Mouse (Mus musculus) gastrocnemius, postnatal 10 days (tissue): Measurements from ENCODE around the gene 1700017N19Rik. TPM values are rescaled to one million over a fixed set of nuclear protein-coding genes. Genes with fewer than 3 reads are reported as not detected.
"Not testable (repeated sequence)": the region's sequence is repeated elsewhere in the genome, so short reads cannot be mapped to it uniquely, and the experiment has no call there.

Source experiments
- DNase-seq: peaks from one replicate; pipeline ENCODE4 v3.0.0; 2021; ENCODE audit warnings: mixed read lengths
- long read RNA-seq, 2 experiments: library from polyadenylated mRNA; stranded (forward); transcript quantifications; one replicate each; pipeline ENCODE4 v2.0.0; 2021
- total RNA-seq, 2 experiments: library from RNA; stranded (reverse); gene quantifications; 2 replicates each; pipeline ENCODE4 v1.2.3; 2021

The 1700017N19Rik gene
- not detected for total RNA-seq
- long read RNA-seq, experiment 1, result 0 reads
- long read RNA-seq, experiment 2, result 0 reads

DNA sequence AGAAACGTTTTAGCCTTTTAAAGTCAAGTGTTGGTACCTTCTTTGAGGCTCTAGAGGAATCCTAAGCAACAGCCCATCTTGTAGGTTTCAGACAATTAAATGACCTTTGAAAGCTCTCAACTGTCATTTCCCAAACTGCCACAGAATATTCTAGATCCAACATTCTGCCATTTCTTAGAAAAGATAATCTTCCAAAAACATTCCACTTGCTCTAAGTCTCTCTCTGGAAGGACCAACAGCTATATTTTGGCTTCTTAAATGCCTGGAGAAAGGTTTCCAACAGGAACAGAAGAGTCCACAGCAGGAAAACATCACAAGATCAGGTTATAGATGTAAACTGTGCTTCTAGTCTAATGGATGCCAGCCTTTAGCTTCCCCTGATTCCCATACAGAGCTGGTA, at the start of gene 1700017N19Rik, which contains the start of gene 4930430F08Rik:
1700017N19Rik (plus strand) TSS at position 162 of the 400 bp plus-strand sequence.
4930430F08Rik (minus strand) TSS at position 101 of the 400 bp plus-strand sequence.
- no peak for DNase-seq

DNA sequence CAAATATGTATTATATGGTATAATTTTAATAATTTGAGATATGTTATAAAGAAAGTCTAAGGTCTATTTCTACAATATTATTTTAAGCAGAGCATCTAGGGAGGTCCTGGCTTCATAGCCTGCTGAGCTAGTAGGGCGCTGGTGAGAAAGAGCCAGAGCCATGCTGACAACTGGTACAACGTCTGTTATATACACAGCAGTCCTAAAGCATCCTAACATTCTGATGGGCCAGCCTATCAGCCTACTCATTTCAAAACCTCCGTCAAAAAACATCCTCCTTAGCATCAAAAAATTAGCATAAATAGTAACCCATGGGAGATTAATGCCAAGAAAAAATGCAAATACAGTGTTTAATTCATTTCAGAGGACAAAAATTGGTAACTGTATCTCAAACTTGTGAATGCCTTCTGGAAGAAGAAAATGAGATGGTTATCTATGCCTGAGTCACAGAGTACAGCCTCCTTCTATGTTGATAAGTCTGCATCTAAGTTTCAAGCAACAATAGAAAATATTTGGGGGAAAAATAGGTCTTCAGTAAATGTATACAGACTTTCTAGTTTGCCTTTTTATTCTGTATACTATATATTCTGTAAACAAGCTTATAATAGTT, 33.6 kb upstream of the 1700017N19Rik start:
- no peak for DNase-seq

DNA sequence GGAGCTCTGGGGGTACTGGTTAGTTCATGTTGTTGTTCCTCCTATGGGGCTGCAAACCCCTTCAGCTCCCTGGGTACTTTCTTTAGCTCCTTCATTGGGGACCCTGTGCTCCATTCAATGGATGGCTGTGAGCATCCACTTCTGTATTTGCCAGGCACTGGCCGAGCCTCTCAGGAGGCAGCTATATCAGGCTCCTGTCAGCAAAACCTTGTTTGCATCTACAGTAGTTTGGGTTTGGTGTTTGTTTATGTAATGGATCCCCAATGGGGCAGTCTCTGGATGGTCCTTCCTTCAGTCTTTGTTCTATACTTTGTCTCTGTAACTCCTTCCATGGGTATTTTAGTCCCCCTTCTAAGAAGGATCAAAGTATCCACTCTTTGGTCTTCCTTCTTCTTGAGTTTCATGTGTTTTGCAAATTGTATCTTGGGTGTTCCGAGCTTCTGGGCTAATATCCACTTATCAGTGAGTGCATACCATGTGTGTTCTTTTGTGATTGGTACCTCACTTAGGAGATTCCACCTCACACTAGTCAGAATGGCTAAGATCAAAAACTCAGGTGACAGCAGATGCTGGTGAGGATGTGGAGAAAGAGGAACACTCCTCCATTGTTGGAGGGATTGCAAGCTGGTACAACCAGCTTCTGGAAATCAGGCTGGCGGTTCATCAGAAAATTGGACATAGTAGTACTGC, 29.9 kb upstream of the 1700017N19Rik start:
- DNase-seq, result not testable (repeated sequence)

DNA sequence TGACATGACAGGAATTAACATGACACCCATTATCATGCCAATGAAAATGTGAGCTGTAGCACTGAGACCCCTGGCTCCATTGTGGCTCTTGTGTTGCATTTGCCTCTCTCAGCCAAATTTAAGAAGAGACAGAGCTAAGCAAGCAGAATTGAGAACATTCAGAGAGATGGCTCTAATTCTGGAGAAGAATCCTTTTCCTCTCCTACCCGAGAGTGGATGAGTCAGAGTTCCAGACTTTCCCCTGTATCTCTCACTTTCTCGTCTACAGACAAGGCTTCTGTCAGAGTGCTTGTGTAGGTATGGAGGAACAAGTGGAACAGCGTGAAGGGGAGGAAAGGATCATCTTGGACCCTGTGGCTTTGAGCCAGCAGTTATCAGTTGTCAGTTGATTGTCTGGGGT, 26.2 kb upstream of the 1700017N19Rik start:
- DNase-seq, result no peak

DNA sequence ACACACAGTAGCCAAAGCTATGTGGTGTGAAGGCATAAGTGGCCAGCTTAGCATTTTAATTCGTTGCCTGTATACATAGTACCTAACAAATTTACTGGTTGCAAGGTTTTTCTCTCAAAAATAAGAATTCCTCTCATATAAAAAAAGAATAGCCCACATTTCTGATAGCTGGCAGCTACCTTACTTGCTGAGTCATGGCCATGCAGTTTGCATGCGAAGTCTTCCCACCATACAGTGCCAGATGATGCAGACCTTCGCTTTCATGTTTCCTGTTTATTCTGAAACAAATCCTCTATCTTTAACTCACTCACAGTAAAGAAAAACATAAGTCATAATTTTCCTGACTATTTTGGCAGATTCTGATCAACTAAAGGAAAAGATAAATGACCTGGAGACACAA, 18.6 kb upstream of the 1700017N19Rik start:
- DNase-seq, result no peak

DNA sequence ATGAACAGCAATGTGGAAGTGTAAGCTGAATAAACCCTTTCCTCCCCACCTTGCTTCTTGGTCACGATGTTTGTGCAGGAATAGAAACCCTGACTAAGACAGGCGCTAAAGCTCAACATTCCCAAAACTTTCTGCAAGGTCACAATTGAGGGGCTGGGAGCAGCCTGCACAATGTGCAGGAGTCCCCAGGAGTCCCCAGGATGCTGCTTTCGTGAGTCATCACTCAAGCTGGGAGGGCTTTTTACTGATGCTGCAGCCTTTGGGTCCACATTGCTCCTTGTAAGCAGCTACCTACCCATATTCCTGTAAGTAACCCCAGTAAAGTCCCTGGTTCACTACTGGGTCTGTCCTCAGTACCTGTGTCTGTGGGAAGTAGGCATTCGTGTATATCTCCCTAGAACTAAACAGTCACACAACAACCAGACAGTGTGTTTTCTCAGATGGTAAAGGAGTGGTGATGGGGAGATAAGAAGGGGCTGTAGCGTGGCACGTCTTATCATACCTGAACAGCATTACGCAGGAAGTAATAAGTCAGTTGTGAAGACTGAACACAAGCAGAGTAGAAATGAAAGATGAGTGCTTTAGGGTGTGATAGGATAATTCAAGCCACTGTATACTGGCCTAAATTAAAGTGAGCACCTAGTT, 15.7 kb upstream of the 1700017N19Rik start:
- no peak for DNase-seq

DNA sequence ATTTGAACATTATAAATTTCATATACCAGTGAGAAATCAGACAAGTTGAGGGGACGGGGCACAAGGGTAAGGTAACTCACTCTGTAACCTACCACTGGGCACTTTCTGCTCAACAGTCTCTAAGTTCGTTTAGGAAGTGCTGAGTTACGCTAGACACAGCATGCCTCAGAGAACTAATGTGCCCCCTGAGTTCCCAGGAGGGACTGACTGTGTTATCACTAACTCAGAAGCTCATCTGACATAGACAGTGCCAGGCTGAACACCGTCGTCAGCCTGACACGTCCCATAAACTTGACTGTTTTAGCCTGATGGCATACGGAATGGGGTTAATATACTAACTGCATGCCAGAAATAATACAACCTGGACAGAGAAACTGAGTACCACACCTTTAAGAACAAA, 15.0 kb upstream of the 1700017N19Rik start:
- DNase-seq, result no peak

DNA sequence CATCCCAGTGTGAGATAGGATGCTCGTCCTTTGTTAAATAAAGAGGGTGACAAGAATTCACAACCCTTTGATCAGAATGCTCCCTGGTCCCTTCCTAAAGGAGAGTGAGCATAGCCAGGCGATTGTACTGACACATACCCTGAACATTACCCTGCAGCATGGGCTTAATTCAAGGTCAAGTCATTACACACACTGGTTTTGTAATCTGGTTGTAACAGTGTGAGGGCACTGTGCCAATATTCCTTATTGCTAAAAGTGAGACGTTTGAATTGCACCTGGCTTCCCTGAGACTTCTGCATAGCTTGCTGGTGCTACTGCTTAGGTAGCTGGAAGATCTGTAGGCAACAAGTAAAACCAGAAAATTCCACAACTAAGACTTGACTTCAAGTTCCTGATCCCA, 6.1 kb upstream of the 1700017N19Rik start:
- DNase-seq, result no peak

DNA sequence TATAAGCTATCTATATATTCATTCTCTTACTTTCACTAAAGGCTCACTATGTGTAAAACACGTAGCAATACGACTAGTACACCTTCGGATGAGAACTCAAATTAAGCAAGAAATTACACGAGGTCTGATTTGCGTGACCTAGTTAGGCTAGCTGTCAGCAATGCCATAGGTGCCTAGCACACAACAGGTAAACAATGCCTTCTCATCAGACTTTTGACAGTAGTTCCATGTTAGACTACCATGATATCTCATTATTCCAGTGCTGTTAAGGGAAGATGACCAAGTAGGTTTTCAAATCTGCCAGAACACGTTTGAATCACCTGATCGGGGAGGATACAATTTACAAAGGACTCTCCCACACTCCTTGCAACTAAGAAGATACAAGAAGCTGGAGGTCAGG, 1.8 kb upstream of the 1700017N19Rik start:
- no peak for DNase-seq

DNA sequence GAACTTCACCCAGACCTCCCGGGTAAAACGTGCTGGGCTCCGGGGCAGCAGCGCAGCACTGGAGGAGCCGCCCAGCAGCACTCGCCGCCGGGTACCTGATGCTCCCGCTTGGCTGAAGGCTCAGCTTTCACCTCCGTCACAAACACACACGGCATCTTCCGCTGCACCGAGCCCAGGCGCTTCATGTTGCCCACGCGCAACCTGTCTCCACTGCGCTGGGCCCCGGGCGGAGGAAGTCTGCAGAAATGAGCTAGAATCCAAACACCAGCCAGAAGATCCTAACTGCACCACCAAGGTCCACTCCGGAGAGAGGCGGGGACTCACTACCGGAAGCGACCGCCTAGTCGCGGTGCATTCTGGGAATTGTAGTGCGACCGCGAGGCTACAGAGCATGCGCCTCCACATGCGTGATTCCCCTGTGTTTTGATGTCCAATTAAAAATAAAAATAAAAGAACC, 1.3 kb upstream of the 1700017N19Rik start:
- peak; percentile 88 for DNase-seq

DNA sequence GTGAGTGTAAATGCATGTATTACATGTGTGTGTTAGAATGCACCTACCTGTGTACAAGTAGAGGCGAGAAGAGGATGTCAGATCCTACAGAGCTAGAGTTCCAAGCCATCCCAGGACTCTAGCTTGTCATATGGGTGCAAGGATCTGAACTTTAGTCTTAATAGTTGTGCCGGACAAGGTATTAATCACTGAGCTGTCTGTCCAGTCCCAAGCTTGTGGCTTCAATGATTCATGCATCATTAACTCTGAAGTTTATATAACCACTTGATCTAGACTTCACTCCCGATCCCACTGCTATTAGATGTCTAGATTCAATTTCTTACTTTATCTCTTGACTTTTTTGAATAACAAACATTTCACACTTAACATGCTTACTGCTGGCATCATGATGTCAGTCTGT, 8.1 kb downstream of the 1700017N19Rik start:
- DNase-seq, result no peak

DNA sequence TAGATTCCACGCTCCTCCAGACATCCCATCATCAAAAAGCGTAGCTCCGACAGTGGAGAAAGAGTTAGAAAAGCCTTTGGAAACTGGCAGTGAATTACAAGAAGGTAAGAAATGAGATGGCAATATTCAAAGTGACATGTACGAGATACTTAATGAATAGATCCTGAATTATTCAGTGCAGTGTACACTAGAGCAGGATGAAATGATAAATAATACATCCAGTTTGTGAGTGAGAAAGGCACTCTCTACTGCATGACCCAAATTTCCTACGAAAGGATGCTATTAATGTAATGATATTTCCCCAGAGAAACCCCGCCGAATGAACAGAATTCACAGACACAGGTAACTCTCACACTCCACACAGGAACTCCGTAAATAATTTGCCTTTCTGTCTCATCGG, 13.2 kb downstream of the 1700017N19Rik start:
- DNase-seq, result no peak

DNA sequence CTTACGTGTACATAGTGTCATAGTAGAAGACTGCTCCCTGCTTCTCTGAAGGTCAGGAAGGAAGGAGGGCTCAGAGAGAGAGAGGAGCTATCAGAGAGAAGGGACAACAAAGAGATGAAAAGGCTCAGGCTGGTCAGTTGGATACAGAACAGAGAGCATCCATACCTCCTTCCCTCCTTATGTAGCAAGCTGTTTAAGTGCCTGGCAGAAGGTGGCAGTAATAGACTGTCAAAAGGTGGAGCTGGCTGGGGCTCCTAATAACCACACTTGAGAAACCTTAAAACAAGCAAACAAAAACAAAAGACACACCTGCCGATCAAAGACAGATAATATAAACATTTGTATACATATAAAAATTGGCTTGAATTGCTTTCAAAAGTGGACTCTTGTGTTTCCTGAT, 14.0 kb downstream of the 1700017N19Rik start:
- no peak for DNase-seq

DNA sequence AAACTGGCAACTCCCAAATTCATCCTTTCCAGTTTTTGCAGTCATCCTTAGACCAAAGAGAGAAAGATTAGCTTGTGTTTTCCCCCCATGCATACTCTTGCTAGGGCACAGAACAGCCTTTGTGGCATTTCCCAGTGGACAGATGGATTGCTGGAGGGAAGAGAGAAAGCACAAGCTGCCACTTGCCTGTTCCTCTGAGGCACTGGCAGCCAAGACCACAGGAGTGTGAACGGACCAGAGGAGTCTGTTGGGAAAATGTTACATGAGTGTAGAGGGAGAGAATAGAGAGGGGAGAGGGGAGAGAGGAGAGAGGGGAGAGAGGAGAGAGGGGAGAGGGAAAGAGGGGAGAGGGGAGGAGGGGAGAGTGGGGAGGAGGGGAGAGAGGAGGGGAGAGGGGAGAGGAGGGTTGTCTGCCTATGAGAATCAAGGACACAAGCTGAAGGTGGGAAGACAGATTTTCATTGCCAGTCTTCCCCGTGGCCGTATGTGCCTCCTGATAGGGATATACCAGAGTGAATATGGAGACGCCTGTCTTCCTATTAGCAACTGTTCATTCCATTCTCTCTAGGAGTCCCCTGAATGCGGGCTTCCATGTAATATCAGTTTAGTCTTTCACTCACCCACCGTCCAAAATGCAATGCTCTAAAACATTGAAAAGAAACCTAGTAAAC, 27.1 kb downstream of the 1700017N19Rik start:
- DNase-seq, result no peak

DNA sequence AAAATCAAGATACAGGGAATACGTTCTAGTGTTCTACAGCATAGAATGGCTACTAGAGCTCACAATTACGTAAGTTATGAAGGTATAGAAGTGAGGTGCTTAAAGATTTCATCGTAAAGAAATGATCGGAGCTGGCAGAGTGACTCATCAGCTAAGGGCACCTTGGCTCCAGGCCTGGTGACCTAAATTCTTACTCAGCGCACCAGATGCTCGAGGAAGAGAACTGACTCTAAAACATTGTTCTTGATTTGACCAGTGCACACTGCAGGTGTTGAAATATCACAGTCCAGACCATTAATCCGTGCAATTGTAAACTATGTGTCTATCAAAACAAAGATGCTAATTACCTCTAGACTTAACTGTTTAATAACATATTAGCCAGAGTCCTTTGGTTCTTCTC, 29.2 kb downstream of the 1700017N19Rik start:
- no peak for DNase-seq

DNA sequence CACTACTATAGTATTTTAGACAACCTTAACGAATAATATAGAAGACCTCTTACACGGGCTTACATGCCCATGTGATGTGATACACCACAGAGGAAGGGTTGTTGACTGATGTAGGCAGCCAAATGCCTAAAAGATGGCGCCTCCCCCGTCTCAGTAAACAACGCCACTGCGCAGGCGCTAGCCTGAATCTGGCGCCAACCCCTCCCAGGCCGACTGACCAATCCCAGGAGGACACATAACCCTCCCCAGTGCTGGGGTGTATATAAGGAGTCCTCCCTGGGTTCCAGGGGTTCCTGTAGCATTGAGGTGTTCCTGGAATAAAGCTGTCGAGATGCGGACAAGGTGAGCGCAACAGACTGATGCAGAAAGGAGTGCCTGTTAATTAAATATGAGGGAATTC, 29.8 kb downstream of the 1700017N19Rik start:
- DNase-seq, result no peak

DNA sequence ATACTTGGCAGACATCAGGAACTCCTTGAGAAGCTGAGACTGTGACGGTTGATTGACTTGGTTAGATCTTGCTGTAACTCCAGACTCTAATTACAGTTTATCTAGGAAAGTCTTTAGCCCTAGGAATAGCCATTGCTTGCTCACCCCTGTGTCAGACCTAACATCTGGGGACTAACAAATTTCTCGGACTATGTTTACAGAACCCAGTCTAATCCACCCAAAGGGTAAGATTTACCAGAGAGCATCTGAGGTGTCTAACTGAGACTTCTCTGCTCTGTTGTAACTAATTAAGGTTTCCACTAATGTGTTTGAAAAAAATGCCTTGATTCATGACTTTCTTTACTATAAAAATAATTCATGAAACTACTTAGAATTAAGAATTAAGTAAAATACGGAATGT, 32.2 kb downstream of the 1700017N19Rik start:
- no peak for DNase-seq

DNA sequence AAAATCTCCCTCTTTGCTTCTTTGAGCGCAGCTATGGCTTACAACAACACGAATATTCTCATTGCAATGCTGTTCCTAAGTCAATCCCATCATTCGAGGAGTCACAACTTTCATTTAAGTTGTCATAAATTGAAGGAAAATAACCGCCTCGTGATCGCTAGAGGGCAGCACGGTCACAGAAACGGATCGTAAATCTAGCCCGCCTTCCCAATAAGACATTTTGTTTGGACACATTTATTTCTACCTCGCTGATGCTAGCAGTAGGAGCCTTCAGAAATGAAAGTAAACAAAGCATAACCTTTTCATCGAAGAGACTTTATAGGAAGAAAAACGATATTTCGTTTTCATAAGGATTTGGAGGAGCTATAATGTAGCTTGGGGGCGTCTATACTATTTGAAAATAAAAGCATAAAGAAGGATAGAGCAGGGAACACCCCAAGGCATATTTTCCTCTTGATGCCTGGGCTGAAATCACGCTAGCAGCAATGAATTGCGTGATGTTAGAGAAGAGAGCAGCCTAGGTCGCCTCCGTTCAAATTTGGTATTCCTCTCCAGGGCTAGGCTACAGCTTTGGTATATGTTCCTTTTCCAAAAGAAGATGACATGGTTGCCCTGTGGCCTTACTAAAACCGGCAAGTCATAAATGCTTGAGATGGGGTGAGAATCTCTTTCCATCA, 39.6 kb downstream of the 1700017N19Rik start:
- DNase-seq, result peak; percentile 45

DNA sequence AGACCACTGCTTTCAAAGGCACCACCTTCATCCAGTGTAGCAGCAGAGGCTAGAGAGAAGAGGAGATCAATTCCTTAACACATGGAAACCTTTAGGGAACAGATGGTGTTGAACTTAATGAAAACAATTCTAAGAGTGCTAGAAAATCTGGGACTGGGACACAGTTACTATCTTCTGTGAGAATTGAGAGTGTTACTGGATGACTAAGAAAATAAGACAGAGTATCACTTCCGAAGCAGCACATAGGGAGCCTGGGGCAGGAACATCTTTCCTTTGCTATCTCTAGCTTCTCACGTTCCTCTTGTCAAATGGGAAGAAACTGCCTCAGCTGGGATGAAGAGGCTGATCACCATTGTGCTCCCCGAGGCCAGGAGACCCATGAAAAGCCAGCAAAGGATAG, 52.6 kb downstream of the 1700017N19Rik start:
- no peak for DNase-seq

DNA sequence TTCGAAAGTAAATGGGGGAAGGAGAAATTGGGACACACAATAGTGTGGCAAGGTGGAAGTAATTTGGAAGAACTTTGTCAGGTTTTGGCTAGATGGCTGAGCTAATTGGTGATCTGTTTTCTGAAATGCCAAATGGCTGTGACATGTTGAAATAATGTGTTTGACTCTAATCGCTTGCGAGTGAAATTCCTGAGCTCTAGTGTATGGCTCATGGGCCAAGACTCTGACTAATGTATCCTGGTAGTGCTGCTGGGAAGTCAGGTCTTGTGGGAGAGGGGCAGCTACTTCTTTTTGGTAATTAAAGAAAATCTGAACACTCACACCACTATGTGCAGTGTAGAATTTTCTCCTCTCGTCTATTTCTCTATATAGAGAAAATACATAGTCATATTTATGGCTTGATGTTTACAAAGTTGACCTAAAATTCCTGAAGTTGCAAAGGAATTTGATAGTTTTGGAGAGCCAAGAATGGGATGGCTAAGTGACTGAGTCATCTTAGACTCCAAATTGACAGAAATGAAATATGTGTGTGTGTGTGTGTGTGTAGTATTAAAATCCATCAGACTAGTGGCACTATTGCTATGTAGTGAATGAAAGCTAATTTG, 55.1 kb downstream of the 1700017N19Rik start:
- no peak for DNase-seq

DNA sequence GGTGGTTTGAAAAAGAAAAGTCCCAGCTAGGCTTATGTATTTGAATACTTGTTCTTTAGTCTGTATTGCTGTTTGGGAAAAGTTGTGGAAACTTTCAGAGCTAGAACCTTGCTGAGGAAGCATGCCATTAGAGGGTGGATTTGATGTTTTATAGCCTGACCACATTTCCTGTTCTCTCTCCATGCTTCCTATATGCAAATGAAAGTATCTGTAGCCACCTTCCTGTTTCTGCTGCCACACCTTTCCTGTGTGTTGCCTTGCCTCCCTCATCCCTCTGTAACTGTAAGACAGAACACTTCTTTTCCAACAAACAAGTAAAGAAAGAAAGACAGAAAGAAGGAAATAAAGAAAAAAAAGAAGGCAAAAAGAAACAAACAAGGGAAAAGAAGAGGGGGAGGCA, 63.9 kb downstream of the 1700017N19Rik start:
- no peak for DNase-seq
